Mouse (Mus musculus): ENCODE measurements around the gene Nbl1.

Nbl1 gene

DNA sequence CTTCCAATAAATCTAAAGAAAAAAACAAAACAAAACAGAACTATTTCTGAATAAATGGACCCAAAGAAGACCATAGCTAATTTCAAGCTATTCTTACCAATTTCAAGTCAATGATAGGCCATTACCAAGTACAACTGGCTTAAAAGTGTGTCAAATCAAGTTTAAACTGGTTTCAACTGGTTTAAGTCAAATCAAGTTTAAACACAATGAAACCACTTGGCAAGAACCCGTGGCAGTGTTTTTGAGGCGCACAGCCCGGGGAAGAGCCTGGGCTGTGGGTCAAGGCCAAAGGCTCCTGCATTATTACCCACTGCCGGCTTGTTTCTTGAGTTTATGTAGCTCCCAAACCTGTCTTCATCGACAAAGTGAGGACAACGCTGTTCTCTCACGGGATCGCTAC, 7.5 kb upstream of the Nbl1 start:
- no peak for DNase-seq (ENCODE audit: low spot score)

DNA sequence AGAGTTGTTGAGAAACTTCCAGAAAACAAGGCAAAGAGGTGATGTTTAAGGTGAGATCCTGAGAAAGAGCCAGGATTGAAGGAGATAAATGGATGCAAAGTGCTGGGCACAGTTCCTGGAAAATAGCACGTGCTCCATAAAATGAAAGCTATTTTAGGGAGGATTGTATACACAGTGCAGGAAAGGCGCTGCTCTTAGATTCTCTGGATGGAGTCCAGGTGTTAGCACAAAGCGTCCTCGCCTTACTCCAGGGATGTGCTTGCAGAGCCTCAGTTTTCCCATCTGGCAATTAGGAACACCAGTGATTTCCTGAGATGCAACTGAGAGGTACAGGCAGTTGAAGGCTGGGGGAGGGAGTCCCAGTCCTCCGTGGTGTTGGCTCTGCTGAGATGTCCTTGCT, 3.4 kb upstream of the Nbl1 start:
- no peak for DNase-seq (ENCODE audit: low spot score)

DNA sequence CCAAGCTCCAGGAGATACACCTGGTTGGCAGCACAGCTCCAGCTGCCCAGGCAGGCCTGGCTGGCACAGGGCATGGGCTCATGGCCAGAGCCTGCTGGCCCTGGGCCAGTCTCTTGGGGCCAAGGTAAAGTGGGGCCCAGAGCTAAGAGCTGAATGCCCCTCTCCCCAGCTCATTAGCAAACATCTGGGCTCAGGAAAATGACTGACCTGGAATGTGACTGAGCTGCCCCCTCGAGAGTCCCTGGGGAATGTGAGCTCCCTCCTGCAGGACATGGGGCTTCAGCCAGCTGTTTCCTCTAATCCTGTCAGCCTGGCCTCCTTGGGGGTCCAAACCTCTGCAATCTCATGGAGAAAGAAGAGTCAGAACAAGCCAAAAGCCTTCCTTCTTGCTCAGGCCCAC, 2.6 kb upstream of the Nbl1 start:
- DNase-seq (ENCODE audit: low spot score), result peak; percentile 53

DNA sequence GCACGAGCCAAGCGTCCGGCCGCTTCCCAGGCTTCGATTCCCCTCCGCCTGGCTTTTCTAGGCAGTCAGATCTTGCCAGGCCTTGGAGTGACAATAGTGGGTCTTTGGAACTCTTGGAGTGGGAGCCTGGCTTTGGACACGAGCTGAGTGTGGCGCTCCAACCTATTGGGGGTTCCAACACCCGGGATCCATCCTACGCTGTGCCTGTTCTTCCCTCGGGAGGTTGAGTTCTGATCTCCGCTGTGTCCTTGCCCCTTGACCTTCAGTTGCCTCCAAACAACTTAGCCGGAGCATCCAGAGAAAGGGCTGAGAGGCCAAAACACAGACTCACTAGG, 370 bp upstream of the Nbl1 start:
- DNase-seq (ENCODE audit: low spot score), result no peak

DNA sequence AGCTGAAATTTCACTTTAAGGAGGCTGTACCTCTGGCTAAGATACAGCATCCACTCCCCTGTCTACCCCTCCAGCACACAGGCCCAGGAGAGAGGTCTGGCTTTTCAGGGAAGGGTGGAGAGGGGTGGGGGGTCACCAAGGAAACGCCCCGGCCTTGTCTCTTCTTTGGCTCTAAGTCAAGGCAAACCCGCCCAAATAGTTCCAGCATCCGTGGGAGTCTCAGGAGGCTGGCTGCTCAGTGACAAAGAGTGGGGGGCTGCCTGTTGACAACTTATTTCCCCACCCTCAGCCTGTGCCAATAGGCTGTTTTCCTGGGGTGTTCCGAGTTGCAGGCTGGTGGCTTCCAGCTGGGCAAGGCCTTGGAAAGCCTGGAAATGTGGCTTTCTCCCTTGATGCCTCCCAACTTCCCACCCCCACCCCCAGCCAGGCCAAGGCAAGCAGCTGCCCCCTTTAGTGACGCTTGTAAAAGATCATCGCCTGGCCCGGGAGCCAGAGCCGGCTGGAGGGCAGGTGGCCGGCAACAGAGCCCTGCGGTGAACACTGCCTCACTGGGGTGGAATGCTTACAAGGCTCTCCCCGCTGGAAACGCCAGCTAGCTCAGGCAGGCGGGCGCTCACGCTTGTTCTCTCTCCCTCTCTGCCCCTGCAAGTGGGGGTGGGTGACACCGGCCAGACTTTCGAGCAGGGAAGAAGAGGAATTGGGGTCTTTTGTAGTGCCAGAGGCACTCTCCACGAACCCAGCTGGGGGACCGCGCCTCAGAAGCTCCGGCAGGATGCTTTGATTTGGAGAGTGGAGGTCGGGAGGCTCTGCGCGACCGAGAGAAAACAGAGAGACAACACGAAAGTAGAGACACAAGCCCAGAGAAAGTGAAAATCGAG, 1.1 kb downstream of the Nbl1 start:
- no peak for DNase-seq (ENCODE audit: low spot score)

DNA sequence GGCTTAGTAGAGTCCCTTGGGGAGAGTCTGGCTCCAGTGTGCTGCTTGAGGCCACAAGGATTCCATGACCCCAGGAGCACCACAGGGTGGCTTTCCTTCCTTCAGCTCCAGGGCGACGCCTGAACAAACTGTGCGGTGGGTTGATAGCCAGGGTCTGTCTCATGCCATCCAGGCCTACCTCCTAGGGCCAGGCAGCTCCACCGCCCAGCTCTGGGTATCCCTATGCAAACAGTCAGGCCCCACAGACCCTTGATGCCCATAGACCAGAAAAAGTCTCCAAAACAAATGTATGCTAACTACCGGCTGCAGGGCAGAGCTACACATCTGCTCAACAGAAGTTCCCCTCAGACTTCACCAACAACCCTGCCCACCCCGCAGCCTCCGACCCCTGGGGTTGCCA, 1.7 kb downstream of the Nbl1 start:
- DNase-seq (ENCODE audit: low spot score), result no peak

DNA sequence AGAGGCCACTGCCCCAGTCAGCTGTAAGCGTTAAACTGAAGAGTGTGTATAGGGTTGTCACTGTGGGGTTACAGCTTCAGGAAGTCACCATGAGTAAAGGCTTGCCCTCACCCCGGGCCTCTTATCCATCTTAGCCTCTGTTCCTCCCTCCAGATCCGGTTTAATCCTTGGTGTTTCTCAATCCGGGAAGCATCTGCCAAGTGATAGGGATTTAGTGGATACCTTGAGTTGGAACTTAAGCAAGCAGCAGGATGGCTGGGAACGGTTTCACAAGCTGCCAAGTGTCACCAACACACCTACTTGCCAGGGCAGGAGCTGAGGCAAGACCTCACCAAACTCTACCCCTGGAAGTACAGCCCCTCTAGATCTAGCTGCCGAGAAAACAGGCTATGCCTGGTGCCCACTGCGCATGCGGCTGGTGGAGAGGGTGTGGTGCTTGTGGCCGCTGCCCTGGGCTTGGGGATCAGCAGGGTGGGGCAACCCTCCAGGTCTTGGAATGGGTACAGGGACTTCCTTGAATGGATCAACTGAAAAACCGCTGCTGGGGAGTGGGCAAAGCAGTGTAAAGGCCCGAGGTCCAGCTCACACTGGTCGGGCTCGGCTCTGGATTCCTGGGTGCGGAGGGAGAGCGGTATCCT, 2.4 kb downstream of the Nbl1 start:
- DNase-seq (ENCODE audit: low spot score), result no peak

DNA sequence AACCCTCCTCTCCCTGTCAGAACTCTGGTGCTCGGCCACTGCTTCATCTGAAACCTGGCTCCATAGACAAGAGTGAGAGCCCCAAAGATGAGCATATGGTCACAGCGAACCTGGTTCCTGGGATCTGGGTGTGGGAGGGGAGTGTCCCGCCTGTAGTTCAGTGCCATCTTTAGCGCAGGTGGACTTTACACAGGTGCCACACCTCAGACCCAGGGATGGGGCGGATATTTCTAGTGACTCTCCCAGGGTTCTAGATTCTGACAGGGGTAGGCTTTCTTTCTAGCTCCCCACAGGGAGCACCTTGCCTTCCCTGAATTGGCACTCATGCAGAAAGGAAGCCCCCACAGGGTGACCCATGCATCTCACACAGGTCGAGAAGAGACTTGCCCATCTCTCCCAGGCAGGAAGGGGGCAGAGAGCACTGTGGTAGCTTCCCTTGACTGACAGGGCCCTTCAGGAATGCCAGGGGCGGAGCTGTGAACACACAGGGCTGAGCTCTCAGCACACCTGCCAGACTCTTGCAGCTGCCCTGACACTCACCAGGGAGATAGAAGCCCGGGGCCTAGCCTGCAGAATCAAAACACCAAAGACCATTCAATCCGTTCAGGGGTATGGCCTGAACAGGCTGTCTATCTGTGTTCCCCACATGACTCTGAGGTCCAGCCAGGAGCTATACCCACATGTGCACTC, 3.7 kb downstream of the Nbl1 start:
- DNase-seq (ENCODE audit: low spot score), result no peak

DNA sequence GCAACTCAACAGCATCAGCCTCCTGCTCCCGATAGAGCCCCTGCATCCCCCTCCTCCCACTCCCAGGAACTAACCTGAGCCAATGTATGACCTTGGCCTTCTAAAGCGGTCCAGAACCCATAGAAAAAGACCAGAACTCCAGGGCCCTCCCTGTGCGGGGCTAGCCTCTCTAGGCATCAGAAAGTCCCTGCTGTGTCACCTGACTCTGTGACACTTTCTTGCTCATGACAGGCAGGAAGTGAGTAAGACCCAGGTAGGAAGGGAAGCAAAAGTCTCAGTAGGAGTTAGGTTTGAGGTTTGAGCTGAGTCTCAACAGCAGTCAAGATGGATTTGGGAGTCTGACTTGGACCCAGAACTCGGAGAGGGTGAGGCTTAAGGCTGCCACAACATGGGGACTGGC, 5.8 kb downstream of the Nbl1 start:
- no peak for DNase-seq (ENCODE audit: low spot score)

DNA sequence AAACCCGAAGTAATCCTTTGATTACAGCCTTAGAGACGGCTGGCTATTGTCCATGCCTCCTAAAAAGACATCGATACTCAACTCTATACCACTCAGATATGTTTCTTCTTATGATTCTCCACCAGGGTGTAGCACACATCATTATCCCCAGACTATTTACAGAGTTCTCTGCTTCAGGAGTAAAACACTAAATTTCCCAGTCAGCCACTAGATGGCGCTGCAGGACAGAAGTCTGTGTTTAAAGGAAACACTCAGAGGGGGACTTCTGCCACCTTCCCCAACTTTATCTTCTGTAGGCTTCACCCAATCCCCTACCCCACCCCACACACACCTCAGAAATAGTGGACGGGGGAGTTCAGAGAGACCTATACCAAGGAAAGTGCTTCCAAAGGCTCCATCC, 6.8 kb downstream of the Nbl1 start:
- DNase-seq (ENCODE audit: low spot score), result peak; percentile 61

DNA sequence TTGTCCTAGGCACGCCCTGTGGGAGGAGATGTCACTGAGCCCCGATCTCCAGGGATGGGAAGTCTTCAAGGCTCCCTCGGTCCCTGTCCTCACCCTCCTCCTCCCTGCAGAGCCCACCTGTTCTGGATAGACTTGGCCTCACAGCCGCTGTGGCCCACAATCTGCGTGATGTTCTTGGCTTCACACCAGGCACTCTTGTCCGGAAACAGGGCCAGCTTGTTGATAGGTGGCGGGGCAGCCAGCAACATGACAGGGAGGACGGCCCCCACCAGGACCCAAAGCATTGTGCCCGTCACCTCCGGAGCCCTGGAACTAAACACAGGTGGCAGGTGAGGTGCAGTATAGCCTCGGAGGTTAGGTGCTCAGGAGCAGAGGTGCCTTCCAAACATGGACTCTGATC, 7.5 kb downstream of the Nbl1 start:
- DNase-seq (ENCODE audit: low spot score), result no peak

DNA sequence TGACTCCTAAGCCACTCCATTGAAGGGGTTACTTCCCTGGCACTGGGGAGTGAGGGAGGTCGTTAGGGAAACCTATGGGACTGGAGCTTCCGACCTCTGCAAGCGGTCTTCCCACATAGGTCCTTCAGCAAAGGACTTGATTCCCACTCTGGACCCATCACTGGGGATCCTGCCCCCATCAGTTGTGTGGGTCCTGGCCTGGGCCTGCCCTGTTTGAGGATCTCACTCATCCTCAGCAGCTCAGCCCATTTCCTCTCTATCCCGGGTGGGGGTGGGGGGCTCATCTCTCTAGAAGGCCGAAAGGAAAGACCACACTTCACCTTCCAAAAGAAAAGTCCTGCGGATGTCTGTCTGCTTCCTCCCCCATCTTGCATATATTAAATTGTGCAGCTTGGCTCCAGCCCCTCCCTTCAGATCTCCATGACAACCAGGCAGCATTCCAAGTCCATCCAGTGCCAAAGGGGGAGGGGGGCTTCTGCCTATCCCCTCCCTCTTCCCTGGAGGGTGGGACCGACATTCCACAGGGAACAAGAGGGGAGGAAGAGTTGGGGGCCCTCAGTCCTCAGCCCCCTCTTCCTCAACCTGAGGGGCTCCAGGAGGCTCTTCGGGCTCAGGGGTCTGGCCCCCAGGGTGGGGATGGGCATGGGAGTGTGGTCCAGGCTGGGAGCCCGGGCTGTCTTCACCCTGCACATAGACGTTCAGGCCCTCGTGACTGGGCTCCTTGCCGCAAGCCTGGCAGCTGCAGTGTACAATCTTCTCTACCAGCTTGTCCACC, 9.8 kb downstream of the Nbl1 start:
- no peak for DNase-seq (ENCODE audit: low spot score)

DNA sequence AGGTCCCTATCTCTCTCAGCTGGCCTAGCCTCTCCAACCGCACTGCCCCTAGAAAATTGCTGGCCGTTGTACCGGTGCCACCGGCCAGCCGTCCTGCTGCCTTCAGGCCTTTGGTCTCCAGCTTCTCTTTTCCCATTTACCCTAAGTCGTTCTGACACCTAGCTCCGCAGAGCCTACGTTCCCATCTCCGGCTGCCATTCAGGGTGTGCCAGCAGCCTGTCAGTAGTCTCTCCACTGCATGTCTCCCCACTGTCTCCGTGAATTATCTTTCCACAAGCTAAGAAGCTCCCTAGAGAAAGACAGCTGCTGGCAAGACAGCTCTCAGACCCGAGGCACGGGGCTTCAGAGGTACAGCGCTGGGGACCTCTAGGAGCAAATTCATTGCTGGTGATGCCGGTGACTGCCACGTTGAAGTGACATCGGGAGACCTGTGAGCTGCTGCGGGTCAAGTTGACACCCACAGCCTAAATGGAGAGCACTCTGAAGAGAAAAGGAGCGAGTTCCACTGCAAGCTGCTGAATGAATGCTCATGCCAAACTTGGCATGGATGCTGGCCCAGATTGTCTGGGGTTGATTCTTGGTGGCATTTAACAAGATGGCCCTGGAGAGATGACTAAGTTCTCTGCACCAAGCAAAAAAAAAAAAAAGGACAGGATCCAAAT, 11.4 kb downstream of the Nbl1 start:
- no peak for DNase-seq (ENCODE audit: low spot score)

DNA sequence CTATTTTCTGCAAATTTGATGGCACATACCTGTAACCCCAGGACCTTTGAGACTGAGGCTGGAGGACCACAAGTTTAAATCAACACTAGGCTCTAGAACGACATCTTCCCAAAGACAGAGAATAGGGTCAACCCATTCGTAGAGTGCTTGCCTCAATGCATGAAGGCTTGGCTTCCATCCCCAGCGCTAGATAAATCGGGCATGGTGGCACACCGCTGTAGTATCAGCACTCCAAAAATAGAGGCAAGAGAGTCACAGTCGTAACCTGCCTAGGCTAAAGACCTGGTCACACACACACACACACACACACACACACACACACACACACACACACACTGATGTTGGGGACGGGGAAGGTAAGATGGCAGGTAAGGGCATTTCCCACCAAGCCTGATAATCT, 12.5 kb downstream of the Nbl1 start:
- no peak for DNase-seq (ENCODE audit: low spot score)

DNA sequence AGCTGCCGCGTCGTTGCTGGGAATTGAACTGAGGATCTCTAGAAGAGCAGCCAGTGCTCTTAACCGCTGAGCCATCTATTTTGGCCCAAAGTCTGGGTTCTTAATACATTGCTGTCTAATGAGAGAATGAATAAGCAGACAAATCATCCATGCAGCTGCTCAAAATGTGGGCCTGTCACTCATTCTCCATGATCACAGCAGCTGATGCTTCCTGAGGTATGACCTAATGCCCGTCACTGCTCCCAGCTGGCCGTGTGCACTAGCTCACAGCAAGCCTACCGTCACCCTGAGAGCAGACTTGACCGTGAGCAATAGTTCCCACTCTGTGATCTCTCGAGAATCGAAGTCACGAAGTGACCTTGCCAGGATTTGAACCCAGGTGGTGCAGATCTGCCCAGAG, 13.4 kb downstream of the Nbl1 start:
- no peak for DNase-seq (ENCODE audit: low spot score)

DNA sequence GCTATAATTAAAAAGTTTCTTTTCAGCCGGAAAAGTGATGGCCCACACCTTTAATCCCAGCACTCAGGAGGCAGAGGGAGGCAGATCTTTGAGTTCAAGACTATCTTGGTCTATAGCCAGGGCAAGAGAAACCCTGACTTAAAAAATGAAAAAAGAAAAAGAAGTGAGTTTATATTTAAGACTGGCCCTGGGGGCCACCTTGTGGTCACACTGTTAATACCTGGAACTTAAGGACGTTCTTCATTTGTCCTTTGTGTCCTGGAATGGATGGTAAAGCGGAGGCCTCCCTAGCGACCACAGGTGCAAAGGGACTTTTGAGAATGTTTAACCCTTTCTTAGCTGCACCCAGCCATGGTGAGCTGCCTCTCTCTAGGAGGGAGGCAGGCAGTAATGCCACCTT, 14.1 kb downstream of the Nbl1 start:
- no peak for DNase-seq (ENCODE audit: low spot score)

DNA sequence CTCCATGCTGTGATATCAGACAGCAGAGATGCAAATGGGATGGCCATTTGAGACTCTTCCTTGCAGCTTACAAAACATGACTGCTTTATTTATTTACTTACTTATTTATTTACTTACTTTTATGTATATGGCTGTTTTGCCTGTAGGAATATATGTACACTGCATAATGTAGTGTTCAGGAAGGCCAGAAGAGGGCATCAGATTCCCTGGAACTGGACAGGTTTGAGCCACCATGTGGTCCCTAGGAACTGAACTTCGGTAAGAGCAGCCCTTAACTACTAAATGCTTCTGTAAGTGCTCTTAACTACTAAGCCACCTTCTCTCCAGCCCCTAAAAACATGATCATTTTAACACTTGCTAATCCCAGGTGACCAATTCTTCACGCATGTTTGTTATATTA, 14.5 kb downstream of the Nbl1 start:
- DNase-seq (ENCODE audit: low spot score), result no peak

DNA sequence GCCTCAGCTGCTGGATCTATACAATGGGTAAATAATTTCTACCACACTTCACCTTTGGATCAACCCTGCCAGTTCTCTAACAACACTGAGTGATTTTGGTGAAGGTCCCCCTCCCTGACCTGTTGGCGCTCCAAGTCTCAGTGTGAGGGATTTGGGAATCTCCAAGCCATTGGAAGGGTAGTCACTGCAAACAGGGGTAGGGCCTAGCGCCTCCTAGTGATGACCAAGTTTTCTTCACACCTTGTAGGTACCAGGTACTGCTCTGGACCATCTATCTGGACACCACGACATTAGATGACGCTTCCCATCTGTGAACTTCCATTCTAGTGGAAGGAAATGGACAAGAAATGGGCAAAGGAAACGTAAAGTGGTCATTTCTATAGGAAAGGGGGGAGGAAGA, 16.9 kb downstream of the Nbl1 start:
- DNase-seq (ENCODE audit: low spot score), result no peak

DNA sequence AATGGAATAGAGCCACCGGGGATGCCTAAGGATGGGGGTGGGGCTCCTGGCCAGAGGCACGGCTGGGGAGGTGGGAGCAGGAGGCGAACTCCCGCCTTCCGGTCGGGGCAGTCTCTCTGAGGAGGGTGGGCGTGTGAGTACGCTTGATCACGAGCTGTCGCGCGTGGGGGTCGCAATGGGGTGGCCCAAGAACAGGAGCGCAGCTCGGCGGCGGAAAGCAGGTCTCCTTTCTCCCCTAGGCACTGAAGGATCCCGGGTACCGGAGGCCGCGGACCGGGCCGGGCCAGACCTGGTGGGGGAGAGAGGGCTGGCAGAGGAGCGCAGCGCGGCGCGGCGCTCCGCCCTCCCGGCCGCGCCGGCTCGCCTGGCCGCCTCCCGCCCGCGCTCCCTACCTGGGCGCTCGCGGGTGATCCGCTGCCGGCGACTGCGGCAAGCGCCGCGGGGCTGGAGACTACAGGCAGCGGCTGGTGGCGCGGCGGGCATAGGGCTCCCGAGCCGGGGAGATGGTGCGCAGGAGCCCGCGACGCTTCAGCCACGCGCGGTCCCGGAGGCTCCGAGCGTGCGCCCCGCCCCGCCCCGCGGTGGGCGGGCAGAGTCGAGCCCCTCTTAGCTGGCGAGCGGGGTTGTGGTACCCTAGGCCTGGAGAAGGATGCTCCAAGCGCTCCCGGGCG, 17.6 kb downstream of the Nbl1 start, which contains the start of gene Htr6:
Htr6 (minus strand) TSS at position 530 of the 671 bp plus-strand sequence.
- no peak for DNase-seq (ENCODE audit: low spot score)

DNA sequence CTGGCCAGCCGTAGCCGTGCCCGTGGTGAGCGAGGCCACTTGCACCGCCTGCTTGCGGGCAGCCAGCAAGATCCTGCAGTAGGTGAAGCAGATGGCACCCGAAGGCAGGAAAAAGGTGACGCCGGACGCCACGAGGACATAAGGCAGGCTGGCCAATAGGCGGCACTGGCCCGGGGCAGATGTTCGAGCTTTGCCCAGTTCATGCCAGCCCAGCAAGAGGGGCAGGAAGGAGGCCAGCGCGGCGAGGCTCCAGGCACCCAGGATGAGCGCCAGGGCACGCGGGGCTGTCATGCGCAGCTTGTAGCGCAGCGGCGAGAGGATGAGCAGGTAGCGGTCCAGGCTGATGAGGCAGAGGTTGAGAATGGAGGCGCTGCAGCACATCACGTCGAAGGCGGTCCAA, 18.7 kb downstream of the Nbl1 start:
- DNase-seq (ENCODE audit: low spot score), result no peak

DNA sequence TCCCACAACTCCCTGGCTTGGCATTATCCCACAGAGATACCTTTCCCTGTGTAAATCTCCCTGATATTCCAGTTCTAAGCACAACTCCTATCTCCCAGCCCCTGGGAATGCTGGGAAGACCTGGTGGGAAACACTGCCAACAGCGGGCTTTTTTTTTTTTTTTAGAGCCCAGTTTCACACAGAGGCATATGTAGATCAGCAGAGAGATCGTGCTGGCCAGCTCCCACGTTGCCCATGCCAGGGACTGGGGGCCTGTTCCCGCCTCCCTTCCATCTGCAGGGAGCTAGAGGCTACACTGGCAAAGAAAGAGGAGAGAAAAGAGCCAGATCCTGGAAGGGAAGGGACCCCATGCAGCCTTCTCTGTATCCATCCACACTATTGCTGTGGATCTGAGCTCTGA, 24.5 kb downstream of the Nbl1 start:
- no peak for DNase-seq (ENCODE audit: low spot score)

All from testis, postnatal 14 days (tissue).